Mouse (Mus musculus) gastrocnemius, adult 18-20 months (tissue): Measurements from ENCODE around the gene Ostf1. TPM values are rescaled to one million over a fixed set of nuclear protein-coding genes. Genes with fewer than 3 reads are reported as not detected.
A peak's percentile ranks its signal among the peaks of the same experiment; 100 is the strongest.

Experiments used
- DNase-seq: peaks from one replicate; pipeline ENCODE4 v3.0.0; 2021; ENCODE audit warnings: low spot score
- total RNA-seq, 2 experiments: library from RNA; stranded (reverse); gene quantifications; 2 replicates each; pipeline ENCODE4 v1.2.3; 2021

Ostf1 gene
- total RNA-seq, 2 experiments from 2014 or later: 24.2 to 24.3 TPM

GRCm38 (mm10) chr19:18569496-18569895 is 62.1 kb downstream of the Ostf1 start:
- DNase-seq: no peak

GRCm38 (mm10) chr19:18568828-18569430 is 62.7 kb downstream of the Ostf1 start:
- DNase-seq: no peak

- no peak for DNase-seq
These were observed 63.4 kb downstream of the Ostf1 start for GRCm38 (mm10) chr19:18567936-18568827.

GRCm38 (mm10) chr19:18567501-18567900 is 64.1 kb downstream of the Ostf1 start:
- no peak for DNase-seq

- no peak for DNase-seq
These were observed 73.9 kb downstream of the Ostf1 start for GRCm38 (mm10) chr19:18557708-18558107.

GRCm38 (mm10) chr19:18555645-18556044 is 76.0 kb downstream of the Ostf1 start:
- DNase-seq: no peak

- peak; percentile 46 for DNase-seq
These were observed 83.0 kb downstream of the Ostf1 start for GRCm38 (mm10) chr19:18548668-18549067.

Other genes with a start within 250 kb of the Ostf1 start
- gene Nmrk1, start 127 bp upstream of the Ostf1 start, total RNA-seq: 1 to 10 TPM; 2.6 to 3.5 TPM
- 100 to 1,000 TPM; 129 to 137 TPM for gene Carnmt1, start 38.9 kb upstream of the Ostf1 start, total RNA-seq
- gene D030056L22Rik, start 81.4 kb upstream of the Ostf1 start, total RNA-seq: 1 to 10 TPM; 3.3 to 3.8 TPM
- under 1 TPM; 0.09 to 0.19 TPM for gene Trpm6, start 118.2 kb upstream of the Ostf1 start, total RNA-seq